Mouse (Mus musculus) G1E (cell line): ENCODE data around the gene Ambra1.

Experiments used
- GATA1 ChIP-seq: IDR thresholded peaks from 2 replicates; pipeline ENCODE4 v1.6.1; 2012; ENCODE audit warnings: borderline replicate concordance, low read length, inconsistent platforms, mixed read lengths
- GATA2 ChIP-seq: IDR thresholded peaks from 2 replicates; pipeline ENCODE4 v1.6.1; 2012; ENCODE audit warnings: low read depth, low read length, inconsistent platforms, borderline replicate concordance
- TAL1 ChIP-seq: conservative IDR thresholded peaks from 2 replicates; pipeline ENCODE4 v1.6.1; 2012; ENCODE audit warnings: low read depth, low read length, inconsistent platforms, mixed read lengths

DNA sequence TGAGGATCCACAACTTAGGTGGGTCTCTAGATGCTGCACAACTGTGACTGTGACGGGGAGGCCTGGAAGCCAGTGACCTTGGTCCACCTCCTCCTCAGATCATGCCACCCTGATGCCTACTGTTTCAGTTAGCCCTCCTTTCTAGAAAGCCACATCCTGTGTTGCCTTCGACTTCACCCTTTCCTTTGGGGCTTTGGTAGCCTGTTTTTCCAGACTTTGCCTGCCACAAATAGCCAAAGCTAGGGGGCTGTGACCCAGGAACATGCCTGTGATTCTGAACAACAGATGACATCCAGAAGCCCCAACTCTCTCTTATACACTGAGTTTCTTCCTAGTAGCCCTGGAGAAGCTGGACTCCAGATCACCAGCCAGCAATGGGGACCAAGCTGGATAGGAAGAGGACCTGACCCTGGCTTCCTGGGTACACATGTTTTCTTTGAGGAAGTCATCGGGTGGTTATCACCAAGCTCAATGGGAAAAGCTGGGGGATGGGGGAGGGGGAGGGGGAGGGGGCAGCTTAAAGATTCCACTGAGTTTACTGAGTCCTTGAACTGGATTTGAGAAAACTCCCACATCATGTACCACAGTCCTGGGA is 234.8 kb downstream of the Ambra1 start:
- no peak for TF ChIP-seq GATA2
- TF ChIP-seq TAL1, result no peak
- TF ChIP-seq GATA1, result no peak
